Mouse (Mus musculus) intestine, embryonic 14.5 days (tissue): ENCODE measurements around the gene Tenm3. TPM values are rescaled to one million over a fixed set of nuclear protein-coding genes. Genes with fewer than 3 reads are reported as not detected.

Experiments
- ATAC-seq: fragments of 200-750 bp; cut with Nextera tagmentation; replicated peaks from 2 replicates; pipeline ENCODE4 v1.8.0; 2017; ENCODE audit warnings: low read depth, moderate number of reproducible peaks, moderate TSS enrichment, moderate library complexity; ENCODE audit not compliant: low FRiP score, low TSS enrichment
- DNase-seq: peaks from one replicate; pipeline ENCODE4 v3.0.0-alpha.2; 2018; ENCODE audit warnings: low spot score
- H3K27ac ChIP-seq: fragments of 300-500 bp; sonication (generic); 2 replicates; pipeline ENCODE4 v1.5.1; 2014; ENCODE audit warnings: low read depth, mild to moderate bottlenecking, control low read depth
- H3K27me3 ChIP-seq: fragments of 300-500 bp; sonication (generic); replicated peaks from 2 replicates; pipeline ENCODE4 v1.6.1; 2014; ENCODE audit warnings: low read length, control low read depth; ENCODE audit not compliant: control insufficient read depth, insufficient read depth
- H3K36me3 ChIP-seq: fragments of 300-500 bp; sonication (generic); 2 replicates; pipeline ENCODE4 v1.6.1; 2014; ENCODE audit warnings: low read length, control low read depth; ENCODE audit not compliant: control insufficient read depth, insufficient read depth
- H3K4me1 ChIP-seq: fragments of 300-500 bp; sonication (generic); replicated peaks from 2 replicates; pipeline ENCODE4 v1.6.1; 2014; ENCODE audit warnings: low read length, control low read depth, mixed read lengths; ENCODE audit not compliant: control insufficient read depth, insufficient read depth
- H3K4me2 ChIP-seq: fragments of 300-500 bp; sonication (generic); 2 replicates; pipeline ENCODE4 v1.6.1; 2014; ENCODE audit warnings: low read length
- H3K4me3 ChIP-seq: fragments of 300-500 bp; sonication (generic); 2 replicates; pipeline ENCODE4 v1.5.1; 2014; ENCODE audit warnings: low read depth, low read length, control low read depth, mixed read lengths
- H3K9ac ChIP-seq: fragments of 300-500 bp; sonication (generic); 2 replicates; pipeline ENCODE4 v1.6.1; 2014; ENCODE audit warnings: mild to moderate bottlenecking, low read length
- H3K9me3 ChIP-seq: fragments of 300-500 bp; sonication (generic); 2 replicates; pipeline ENCODE4 v1.6.1; 2016; ENCODE audit warnings: low read length, control low read depth; ENCODE audit not compliant: control insufficient read depth
- WGBS: fragments of 180-500 bp; shearing (Covaris S2); extraction: QIAGEN DNeasy Blood & Tissue Kit; methylation state at CpG from one replicate; pipeline ENCODE4 v1.1.7; 2014; 5-methylcytosine and 5-hydroxymethylcytosine counted together
- polyA plus RNA-seq: library from polyadenylated mRNA; unstranded; fragments of >200 nt; fragmentation: Nextera tagmentation; extraction: Ambion mirVana; gene quantifications from 2 replicates; pipeline ENCODE4 v1.2.1, GENCODE M21; 2014

Gene Tenm3
- polyA plus RNA-seq, 1 experiment from 2014 or later = 32.1 TPM

- H3K4me3 ChIP-seq = no peak overlapping the region
- H3K36me3 ChIP-seq = no peaks in the 10 kb centered on the region
- 69% methylated on average over 4 of the region's 4 CpGs for WGBS
- no peak for ATAC-seq
- no peaks in the 10 kb centered on the region for H3K27me3 ChIP-seq
- DNase-seq = no peak
- H3K27ac ChIP-seq = no peak overlapping the region
- H3K9ac ChIP-seq = no peak overlapping the region
- H3K4me2 ChIP-seq = no peak overlapping the region
- H3K9me3 ChIP-seq = no peaks in the 10 kb centered on the region
- H3K4me1 ChIP-seq = 0 out of 2 replicates have a peak, but pooled peaks cover 5% of the 10 kb centered on the region
Measured at GRCm38 (mm10) chr8:48774837-48775236, 68.9 kb downstream of the Tenm3 start.

GRCm38 (mm10) chr8:48766545-48767234 lies 77.1 kb downstream of the Tenm3 start:
- Histone ChIP-seq H3K27ac (no peak overlapping the region), H3K9me3 (no peaks in the 10 kb centered on the region), H3K4me2 (no peak overlapping the region), H3K4me3 (no peak overlapping the region), H3K27me3 (no peaks in the 10 kb centered on the region), H3K36me3 (no peaks in the 10 kb centered on the region), H3K9ac (no peak overlapping the region), H3K4me1 (no peaks in the 10 kb centered on the region)
- DNase-seq (peak; percentile 23), ATAC-seq (no peak)
- WGBS = 76% methylated on average over 16 of the region's 16 CpGs

GRCm38 (mm10) chr8:48765212-48765611 lies 78.5 kb downstream of the Tenm3 start:
- H3K36me3 ChIP-seq = no peaks in the 10 kb centered on the region
- no peaks in the 10 kb centered on the region for H3K4me1 ChIP-seq
- no peak overlapping the region for H3K27ac ChIP-seq
- WGBS = 35% methylated on average over 6 of the region's 6 CpGs
- H3K9ac ChIP-seq = no peak overlapping the region
- H3K4me3 ChIP-seq = no peak overlapping the region
- DNase-seq (peak; percentile 44), ATAC-seq (no peak)
- H3K27me3 ChIP-seq = no peaks in the 10 kb centered on the region
- H3K4me2 ChIP-seq = no peak overlapping the region
- no peaks in the 10 kb centered on the region for H3K9me3 ChIP-seq

- Histone ChIP-seq H3K9me3 (no peaks in the 10 kb centered on the region), H3K36me3 (no peaks in the 10 kb centered on the region), H3K27ac (no peak overlapping the region), H3K27me3 (no peaks in the 10 kb centered on the region), H3K4me3 (no peak overlapping the region), H3K4me2 (no peak overlapping the region), H3K4me1 (no peaks in the 10 kb centered on the region), H3K9ac (no peak overlapping the region)
- ATAC-seq (no peak), DNase-seq (peak; percentile 40)
- WGBS = 77% methylated on average over 3 of the region's 3 CpGs
Measured at GRCm38 (mm10) chr8:48764011-48764410, 79.7 kb downstream of the Tenm3 start.

- H3K4me2 ChIP-seq = no peak overlapping the region
- H3K4me3 ChIP-seq = no peak overlapping the region
- no peak overlapping the region for H3K27ac ChIP-seq
- no peaks in the 10 kb centered on the region for H3K9me3 ChIP-seq
- no peaks in the 10 kb centered on the region for H3K27me3 ChIP-seq
- H3K4me1 ChIP-seq = peaks cover 8% of the 10 kb centered on the region; the same call in 1 of the 2 replicates
- no peak for ATAC-seq
- H3K9ac ChIP-seq = no peak overlapping the region
- H3K36me3 ChIP-seq = no peaks in the 10 kb centered on the region
- DNase-seq = no peak
- 84% methylated on average over 2 of the region's 2 CpGs for WGBS
Measured at GRCm38 (mm10) chr8:48756874-48757273, 86.9 kb downstream of the Tenm3 start.

- no peak overlapping the region for H3K4me2 ChIP-seq
- H3K9me3 ChIP-seq = no peaks in the 10 kb centered on the region
- H3K4me1 ChIP-seq = peaks cover 8% of the 10 kb centered on the region; the same call in 1 of the 2 replicates
- H3K36me3 ChIP-seq = no peaks in the 10 kb centered on the region
- H3K9ac ChIP-seq = no peak overlapping the region
- H3K27ac ChIP-seq = no peak overlapping the region
- ATAC-seq = no peak
- DNase-seq = no peak
- no peak overlapping the region for H3K4me3 ChIP-seq
- 46% methylated on average over 7 of the region's 7 CpGs for WGBS
- no peaks in the 10 kb centered on the region for H3K27me3 ChIP-seq
Measured at GRCm38 (mm10) chr8:48755492-48755891, 88.3 kb downstream of the Tenm3 start.

- Histone ChIP-seq H3K4me3 (no peak overlapping the region), H3K27ac (no peak overlapping the region), H3K4me1 (peaks cover 8% of the 10 kb centered on the region; the same call in 1 of the 2 replicates), H3K4me2 (no peak overlapping the region), H3K9ac (no peak overlapping the region), H3K27me3 (no peaks in the 10 kb centered on the region), H3K9me3 (no peaks in the 10 kb centered on the region), H3K36me3 (no peaks in the 10 kb centered on the region)
- 90% methylated on average over 2 of the region's 2 CpGs for WGBS
- ATAC-seq (no peak), DNase-seq (no peak)
Measured at GRCm38 (mm10) chr8:48754959-48755358, 88.8 kb downstream of the Tenm3 start.

- H3K27ac ChIP-seq = no peak overlapping the region
- H3K9me3 ChIP-seq = no peaks in the 10 kb centered on the region
- ATAC-seq (no peak), DNase-seq (no peak)
- no peak overlapping the region for H3K4me2 ChIP-seq
- no peak overlapping the region for H3K9ac ChIP-seq
- H3K36me3 ChIP-seq = no peaks in the 10 kb centered on the region
- 90% methylated on average over 5 of the region's 5 CpGs for WGBS
- no peak overlapping the region for H3K4me3 ChIP-seq
- no peaks in the 10 kb centered on the region for H3K27me3 ChIP-seq
- H3K4me1 ChIP-seq = peaks cover 8% of the 10 kb centered on the region; the same call in 1 of the 2 replicates
Measured at GRCm38 (mm10) chr8:48751965-48752364, 91.8 kb downstream of the Tenm3 start.

GRCm38 (mm10) chr8:48748503-48749059 lies 95.2 kb downstream of the Tenm3 start:
- no peak overlapping the region for H3K27ac ChIP-seq
- no peak overlapping the region for H3K4me3 ChIP-seq
- no peaks in the 10 kb centered on the region for H3K36me3 ChIP-seq
- 43% methylated on average over 13 of the region's 13 CpGs for WGBS
- no peak overlapping the region for H3K4me2 ChIP-seq
- ATAC-seq (peak; percentile 58; the same call in 1 of the 2 replicates), DNase-seq (no peak)
- no peaks in the 10 kb centered on the region for H3K9me3 ChIP-seq
- H3K27me3 ChIP-seq = no peaks in the 10 kb centered on the region
- H3K4me1 ChIP-seq = no peaks in the 10 kb centered on the region
- no peak overlapping the region for H3K9ac ChIP-seq
